Mouse (Mus musculus): Measurements from ENCODE around the gene Ccz1.

The Ccz1 gene

GRCm38 (mm10) chr5:143993260-143993659 lies 21.4 kb downstream of the Ccz1 start:
- 94% methylated on average over 8 of the region's 8 CpGs for WGBS

DNA sequence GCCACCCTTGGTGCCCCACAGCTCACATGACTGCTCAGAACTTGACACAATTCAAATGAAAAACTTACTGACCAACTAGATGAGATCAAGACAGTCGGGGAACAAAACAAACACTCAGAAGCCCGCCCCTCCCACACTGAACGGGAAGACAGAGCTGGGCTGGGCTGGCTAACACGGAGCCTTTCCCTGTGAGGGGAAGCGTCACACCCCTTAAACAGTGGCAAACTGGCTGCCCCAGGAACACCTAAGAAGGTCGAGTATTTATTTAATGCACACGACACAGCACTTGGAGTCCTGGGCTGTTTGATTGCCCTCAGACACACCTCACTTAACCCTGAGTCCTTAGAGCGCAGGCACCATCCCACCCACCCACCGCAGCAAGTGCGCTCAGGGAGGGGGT lies 22.0 kb downstream of the Ccz1 start:
- 75% methylated on average over 10 of the region's 10 CpGs for WGBS

DNA sequence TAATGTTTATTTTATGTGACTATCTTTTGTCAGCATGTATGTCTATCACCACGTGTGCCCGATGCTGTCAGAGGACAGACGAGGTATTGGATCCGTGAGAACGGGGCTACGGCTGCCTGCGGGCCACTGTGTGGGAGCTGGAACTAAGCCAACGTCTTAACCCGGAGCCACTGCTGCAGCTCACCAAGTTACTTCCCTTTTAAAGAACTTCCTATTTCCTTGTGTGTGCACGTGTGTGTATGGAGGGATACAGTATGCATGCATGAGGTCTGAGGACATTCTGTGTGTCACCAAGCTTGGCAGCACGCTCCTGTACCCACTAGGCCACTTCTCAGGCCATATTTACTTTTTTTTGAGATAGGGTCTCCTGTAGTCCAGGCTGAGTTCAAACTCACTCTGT lies 24.6 kb downstream of the Ccz1 start:
- WGBS = 75% methylated on average over 11 of the region's 11 CpGs

- 78% methylated on average over 4 of the region's 4 CpGs for WGBS
Observed at GRCm38 (mm10) chr5:143989046-143989445, 25.6 kb downstream of the Ccz1 start.

- 95% methylated on average over 3 of the region's 3 CpGs for WGBS
Observed at GRCm38 (mm10) chr5:143987596-143987995, 27.1 kb downstream of the Ccz1 start.

- 76% methylated on average over 7 of the region's 7 CpGs for WGBS
Observed at GRCm38 (mm10) chr5:143985381-143985780, 29.3 kb downstream of the Ccz1 start.

GRCm38 (mm10) chr5:143982361-143982760 lies 32.3 kb downstream of the Ccz1 start:
- WGBS = 76% methylated on average over 2 of the region's 2 CpGs

GRCm38 (mm10) chr5:143980858-143981257 lies 33.8 kb downstream of the Ccz1 start:
- WGBS = 32% methylated on average over 9 of the region's 9 CpGs

DNA sequence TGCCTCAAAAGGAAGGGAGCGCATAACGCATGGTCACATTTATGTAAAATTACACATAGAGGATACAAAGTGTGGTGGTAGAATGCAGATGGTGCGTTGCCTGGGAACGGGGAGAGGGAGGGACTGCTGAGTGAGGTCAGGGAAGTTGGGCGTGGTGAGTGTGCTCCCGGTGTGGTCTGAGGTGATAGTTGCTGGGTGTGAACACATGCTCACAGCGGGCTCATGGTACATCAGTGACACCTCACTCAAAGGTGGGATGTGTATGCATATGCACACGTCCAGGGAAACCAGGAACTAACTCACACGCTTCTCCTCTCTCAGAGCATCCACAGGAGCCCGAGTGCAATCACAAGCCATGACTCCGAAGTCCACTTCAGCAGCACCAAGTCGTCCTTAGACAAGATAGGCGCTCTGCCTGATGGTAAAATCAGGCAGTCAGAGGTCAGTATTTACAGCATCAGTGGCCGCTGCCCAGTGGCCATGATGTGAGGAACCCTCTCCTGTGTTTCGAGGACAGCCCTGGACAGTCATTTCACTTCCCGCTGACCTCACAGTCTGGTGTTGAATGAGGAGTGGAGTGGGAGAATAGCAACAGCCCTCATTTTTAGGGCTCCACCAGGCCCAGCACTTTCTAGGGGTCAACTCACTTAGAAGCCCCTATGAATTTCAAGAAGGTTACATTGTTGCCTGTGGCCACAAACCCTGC lies 37.8 kb downstream of the Ccz1 start:
- WGBS = 71% methylated on average over 16 of the region's 16 CpGs

DNA sequence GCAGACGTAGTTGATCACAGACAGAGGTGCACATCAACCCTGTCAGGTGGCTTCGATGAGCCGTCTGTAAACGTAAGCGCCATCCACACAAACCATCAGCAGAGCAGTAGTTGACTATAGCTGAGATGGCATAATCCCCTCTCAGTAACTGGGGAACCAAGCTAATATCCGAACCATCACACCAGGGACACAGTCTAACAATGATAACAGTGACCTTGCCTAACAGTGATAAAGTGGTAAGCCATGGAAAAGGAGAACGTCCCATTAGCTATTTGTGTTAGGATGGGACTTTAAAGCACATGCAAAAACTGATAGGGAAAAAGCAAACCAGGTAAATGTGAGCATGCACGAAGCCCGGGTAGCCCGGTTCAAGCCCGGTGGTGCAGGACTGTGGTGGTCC lies 38.4 kb downstream of the Ccz1 start:
- WGBS = 93% methylated on average over 11 of the region's 11 CpGs

GRCm38 (mm10) chr5:143975631-143975933 lies 39.1 kb downstream of the Ccz1 start:
- WGBS = 31% methylated on average over 2 of the region's 2 CpGs

DNA sequence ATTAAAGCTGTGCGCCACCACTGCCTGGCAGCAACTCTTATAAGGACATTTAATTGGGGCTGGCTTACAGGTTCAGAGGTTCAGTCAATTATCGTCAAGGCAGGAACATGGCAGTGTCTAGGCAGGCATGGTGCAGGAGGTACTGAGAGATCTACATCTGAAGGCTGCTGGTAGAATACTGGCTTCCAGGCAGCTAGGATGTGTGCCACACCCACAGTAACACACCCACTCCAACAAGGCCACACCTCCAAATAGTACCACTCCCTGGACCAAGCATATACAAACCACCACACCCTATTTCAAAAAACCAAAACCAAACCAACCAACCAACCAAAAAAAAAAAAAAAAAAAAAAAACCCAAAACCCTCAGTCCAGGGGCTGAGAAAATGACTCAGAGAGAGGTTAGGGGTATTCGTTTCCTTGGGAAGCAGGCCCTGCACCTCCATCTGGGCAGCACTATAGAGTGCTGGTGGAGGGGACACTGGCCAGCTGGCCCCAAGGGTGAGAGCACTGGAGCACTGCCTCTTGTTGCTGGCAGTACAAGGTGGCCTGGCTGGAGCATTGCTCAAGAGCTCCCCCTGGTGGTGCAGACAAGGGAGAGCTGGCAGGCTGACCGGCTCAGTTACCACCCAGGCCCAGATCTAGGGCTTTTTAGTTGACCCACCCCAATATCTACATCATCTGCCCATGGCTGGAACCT lies 39.6 kb downstream of the Ccz1 start:
- WGBS = 48% methylated on average over 4 of the region's 4 CpGs

DNA sequence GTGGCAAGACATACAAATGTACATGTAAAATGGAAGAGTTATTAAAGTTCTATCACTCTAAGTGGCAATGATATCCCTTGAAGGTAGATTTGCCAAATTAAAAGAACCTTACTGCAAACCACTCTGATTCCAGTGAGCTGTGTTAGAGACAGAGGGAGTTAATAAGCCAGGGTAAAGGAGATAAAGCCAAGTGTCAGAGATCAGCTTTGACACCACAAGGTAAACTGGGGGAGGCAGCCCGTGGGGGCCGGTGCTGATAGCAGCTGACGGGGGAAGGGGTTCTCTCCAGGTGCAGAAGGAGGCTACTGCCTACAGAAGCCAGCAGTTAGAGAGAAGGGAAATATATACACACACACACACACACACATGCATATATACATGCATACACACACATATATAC lies 42.0 kb downstream of the Ccz1 start:
- WGBS = 75% methylated on average over 3 of the region's 3 CpGs

DNA sequence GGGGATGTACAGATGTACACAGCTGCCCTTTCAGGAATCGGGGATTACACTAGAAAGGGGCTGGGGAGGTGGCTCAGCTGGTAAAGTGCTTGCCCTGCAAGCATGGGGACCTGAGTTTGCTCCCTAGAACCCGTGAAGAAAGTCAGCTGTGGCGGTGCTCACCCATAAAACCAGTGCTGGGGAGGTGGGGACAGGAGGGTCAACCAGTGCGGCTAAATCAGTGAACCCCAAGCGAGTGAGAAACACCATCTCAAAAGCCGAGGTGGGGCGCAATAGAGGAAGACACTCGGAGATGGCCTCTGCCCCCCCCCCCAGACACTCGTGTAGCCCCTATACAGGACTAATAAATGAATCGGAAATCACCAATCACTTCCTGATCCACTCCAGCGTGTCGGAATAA lies 48.0 kb downstream of the Ccz1 start:
- WGBS = 90% methylated on average over 12 of the region's 12 CpGs

DNA sequence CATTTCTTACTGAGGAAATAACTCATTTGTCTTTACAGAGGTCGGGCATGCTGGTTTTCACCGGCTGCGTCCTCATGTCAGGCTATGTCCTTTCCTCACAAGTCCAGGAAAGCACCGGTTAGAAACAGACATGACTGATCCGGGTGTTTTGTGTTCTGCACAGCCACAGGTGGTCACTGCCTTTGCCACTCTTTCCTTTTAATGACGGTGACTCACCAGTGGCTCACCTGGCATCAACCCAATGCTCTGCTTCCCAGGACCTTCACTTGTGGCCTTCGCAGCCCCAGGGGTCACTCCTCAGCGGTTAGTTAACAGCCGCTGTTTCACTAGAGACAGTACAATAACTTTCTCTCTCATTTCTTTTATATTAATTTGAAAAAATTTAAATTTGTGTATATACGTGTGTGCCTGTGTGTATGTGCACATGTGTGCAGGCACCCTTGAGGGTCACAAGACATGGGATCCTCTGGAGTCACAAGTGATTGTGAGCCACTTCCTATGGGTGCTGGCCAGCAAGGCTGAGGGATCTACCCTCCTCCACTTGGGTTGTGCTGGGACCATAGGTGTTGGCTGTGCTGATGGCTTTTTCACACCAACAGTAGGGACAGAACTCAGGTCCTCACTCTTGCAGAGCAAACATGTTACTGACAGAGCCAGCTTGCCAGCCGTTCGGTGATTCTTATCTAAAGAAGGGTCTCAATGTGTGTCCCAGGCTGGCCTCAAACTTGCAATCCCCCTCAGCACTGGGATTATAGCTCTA lies 48.9 kb downstream of the Ccz1 start:
- WGBS = 81% methylated on average over 12 of the region's 12 CpGs

GRCm38 (mm10) chr5:143961176-143961575 lies 53.5 kb downstream of the Ccz1 start:
- WGBS = 86% methylated on average over 8 of the region's 8 CpGs

DNA sequence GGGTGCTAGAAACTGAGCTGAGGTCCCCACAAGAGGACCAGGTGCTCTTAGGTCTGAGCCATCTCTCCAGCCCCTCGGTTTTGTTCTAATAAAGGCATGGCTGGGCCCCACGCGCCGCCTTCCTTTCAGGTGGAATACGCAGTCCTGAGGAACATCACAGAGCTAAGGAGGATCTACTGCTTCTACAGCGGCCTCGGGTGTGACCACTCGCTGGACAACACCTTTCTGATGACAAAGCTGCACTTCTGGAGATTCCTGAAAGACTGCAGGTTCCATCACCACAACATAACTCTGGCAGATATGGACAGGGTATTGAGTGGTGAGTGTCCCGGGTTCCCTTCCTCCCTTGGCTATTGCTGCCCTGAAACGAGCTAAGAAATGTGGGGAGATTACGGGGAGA lies 55.1 kb downstream of the Ccz1 start:
- WGBS = 92% methylated on average over 11 of the region's 11 CpGs

DNA sequence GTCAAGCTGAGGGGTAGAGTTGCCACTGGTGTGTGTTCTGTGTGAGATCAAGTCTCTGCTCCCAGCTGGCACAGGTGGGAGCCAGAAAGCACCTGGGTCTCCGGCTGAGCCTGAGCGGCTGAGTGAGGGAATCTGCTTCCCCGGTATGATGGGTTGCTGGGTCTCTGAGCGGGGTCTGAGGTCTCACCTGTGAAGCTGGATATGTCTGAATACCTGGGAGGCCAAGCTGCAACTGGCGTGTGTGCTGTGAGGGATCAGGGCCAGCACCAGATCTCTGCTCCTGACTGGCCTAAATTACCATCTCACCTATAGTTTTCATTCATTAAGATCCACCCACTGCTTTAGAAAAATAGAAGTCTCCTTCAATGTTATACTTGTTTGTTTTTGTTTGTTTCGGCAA lies 57.6 kb downstream of the Ccz1 start:
- WGBS = 92% methylated on average over 6 of the region's 6 CpGs

GRCm38 (mm10) chr5:143950016-143950415 lies 64.7 kb downstream of the Ccz1 start:
- 56% methylated on average over 5 of the region's 5 CpGs for WGBS

GRCm38 (mm10) chr5:143948361-143948760 lies 66.3 kb downstream of the Ccz1 start:
- 92% methylated on average over 12 of the region's 12 CpGs for WGBS

DNA sequence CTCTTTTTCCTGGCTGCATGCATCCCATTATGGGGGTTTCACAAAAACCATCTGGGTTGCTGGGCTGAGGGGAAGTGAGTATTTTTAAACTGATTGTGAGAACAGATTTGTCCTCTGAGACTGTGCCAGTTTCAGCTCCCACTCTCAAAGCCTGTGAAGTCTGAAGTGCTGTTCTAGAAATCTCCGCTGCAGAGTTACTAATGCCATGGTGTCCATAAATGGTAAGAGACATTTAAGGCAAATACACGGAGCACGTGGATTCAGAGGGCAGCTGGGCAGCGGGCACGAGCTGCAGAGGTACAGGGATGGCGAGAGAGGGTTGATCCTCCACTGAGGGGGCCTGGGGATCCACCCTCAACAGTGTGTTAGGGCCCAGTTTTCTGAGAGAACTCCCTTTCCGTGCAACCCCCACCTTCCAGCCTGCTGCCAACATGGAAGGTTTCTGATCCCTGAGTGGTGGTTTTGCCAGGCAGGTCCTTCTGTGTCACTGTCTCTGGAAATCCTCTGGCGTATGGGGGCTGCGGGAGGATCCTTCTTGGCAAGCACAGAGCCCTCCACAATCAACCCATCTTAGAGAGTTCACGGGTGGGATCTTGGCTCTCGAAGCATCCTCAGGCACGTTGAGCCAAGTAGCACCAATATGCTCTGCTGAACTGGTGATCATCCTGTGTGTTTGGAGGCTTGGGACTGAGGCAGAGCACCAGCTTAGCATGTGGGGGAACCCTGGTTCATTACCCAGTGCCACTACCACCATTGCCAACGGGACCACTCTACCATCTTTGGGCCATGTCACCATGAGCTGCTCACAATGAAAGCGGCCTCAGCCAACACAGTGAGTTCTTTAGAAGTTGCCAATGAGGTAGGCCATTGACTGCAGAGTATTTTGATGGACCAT lies 71.2 kb downstream of the Ccz1 start:
- WGBS = 45% methylated on average over 14 of the region's 14 CpGs

- 19% methylated on average over 10 of the region's 10 CpGs for WGBS
Observed at GRCm38 (mm10) chr5:143941588-143941987, 73.1 kb downstream of the Ccz1 start.
